9 mouse cellular contexts compared by ENCODE assay signal in genomic region chr4:133050837-133051549, GRCm38 (mm10). TPM values are rescaled to one million over a fixed set of nuclear protein-coding genes. Genes with fewer than 3 reads are reported as not detected.
DNase-seq lines count a peak whose midpoint lies in the region; ATAC-seq lines count a peak whose summit lies in the region.
"Had no signal": no experiment of that assay in that cellular context is flagged by ENCODE, and none has a peak within 500 bp of the region (broad histone marks: within the 10 kb centered on the region; RNA-seq: fewer than 3 reads in every experiment).

No protein-coding gene starts in this region.

- H3K4me2 ChIP-seq in heart, embryonic 11.5 days = peak overlapping the region; percentile 25; the same call in 1 of the 2 replicates
- H3K4me2 ChIP-seq in embryonic facial prominence, embryonic 13.5 days = peak overlapping the region; percentile 53

- H3K4me1 ChIP-seq in heart, embryonic 11.5 days (ENCODE audit: control insufficient read depth, insufficient read depth, low read length) = peaks cover 90% of the 10 kb centered on the region
- peaks cover 100% of the 10 kb centered on the region for H3K4me1 ChIP-seq in embryonic facial prominence, embryonic 13.5 days
- H3K4me1 ChIP-seq in megakaryocyte, embryonic 14.5 days = peaks cover 100% of the 10 kb centered on the region

- no peak overlapping the region for H3K4me3 ChIP-seq in heart, embryonic 11.5 days (ENCODE audit: low read depth, low read length)
- no peak overlapping the region for H3K4me3 ChIP-seq in embryonic facial prominence, embryonic 13.5 days
- peak overlapping the region; percentile 77 for H3K4me3 ChIP-seq in megakaryocyte, embryonic 14.5 days (replicated peaks)

- no peak for DNase-seq in heart, postnatal 4 days
- DNase-seq in CD4-positive helper T cell, adult 2 months (ENCODE audit: low read depth, low spot score) = peak; percentile 59
- no peak for DNase-seq in urinary bladder, postnatal 36 days (ENCODE audit: low spot score in 2 of 2)
- no peak for DNase-seq in thymus, postnatal 4 days
- DNase-seq in embryo, embryonic 10.5 days (ENCODE audit: low spot score) = no peak

- no peaks in the 10 kb centered on the region for H3K27me3 ChIP-seq in heart, embryonic 11.5 days (ENCODE audit: control insufficient read depth, insufficient read depth, low read length)
- H3K27me3 ChIP-seq in embryonic facial prominence, embryonic 13.5 days = no peaks in the 10 kb centered on the region
- no peaks in the 10 kb centered on the region for H3K27me3 ChIP-seq in megakaryocyte, embryonic 14.5 days (replicated peaks)

- peak overlapping the region; percentile 52; the same call in 1 of the 2 replicates for H3K9ac ChIP-seq in heart, embryonic 11.5 days (ENCODE audit: low read depth, low read length)
- peak overlapping the region; percentile 60 for H3K9ac ChIP-seq in embryonic facial prominence, embryonic 13.5 days

- no peaks in the 10 kb centered on the region for H3K9me3 ChIP-seq in heart, embryonic 11.5 days (replicated peaks; ENCODE audit: control insufficient read depth, low read length)
- no peaks in the 10 kb centered on the region for H3K9me3 ChIP-seq in embryonic facial prominence, embryonic 13.5 days
- H3K9me3 ChIP-seq in megakaryocyte, embryonic 14.5 days = no peaks in the 10 kb centered on the region
- H3K9me3 ChIP-seq: G1E had no signal

- H3K36me3 ChIP-seq in heart, embryonic 11.5 days (ENCODE audit: control insufficient read depth, insufficient read depth, low read length) = no peaks in the 10 kb centered on the region
- peaks cover 15% of the 10 kb centered on the region for H3K36me3 ChIP-seq in embryonic facial prominence, embryonic 13.5 days
- H3K36me3 ChIP-seq in megakaryocyte, embryonic 14.5 days (replicated peaks; ENCODE audit: low read length) = peaks cover 96% of the 10 kb centered on the region

- 76% methylated on average over 6 of the region's 6 CpGs for WGBS in heart, embryonic 11.5 days (ENCODE audit: insufficient replicate concordance)
- 82% methylated on average over 6 of the region's 6 CpGs for WGBS in embryonic facial prominence, embryonic 13.5 days

- ATAC-seq in heart, embryonic 11.5 days (replicated peaks; ENCODE audit: insufficient number of reproducible peaks, low FRiP score, low TSS enrichment) = no peak
- ATAC-seq in embryonic facial prominence, embryonic 13.5 days (ENCODE audit: insufficient number of reproducible peaks, insufficient read depth, low FRiP score, low TSS enrichment, low read depth) = no peak

- 0 out of 2 replicates have a peak overlapping the region, but pooled peaks have one; percentile 86 for H3K27ac ChIP-seq in heart, embryonic 11.5 days (ENCODE audit: low read depth, low read length)
- peak overlapping the region; percentile 96 for H3K27ac ChIP-seq in embryonic facial prominence, embryonic 13.5 days

RNA-seq across cellular contexts. Expression of gene Ahdc1, which starts 39.9 kb away (rescaled TPM):
- polyA plus RNA-seq in heart, embryonic 11.5 days (2014; fragmentation: Nextera tagmentation; extraction: Ambion mirVana) = 7.0 and 9.1 TPM in 2 replicates
- 10 to 100 TPM; 41.1 to 48.7 TPM for total RNA-seq in heart, postnatal 4 days (2021)
- 12.8 and 14.3 TPM in 2 replicates for polyA plus RNA-seq in embryonic facial prominence, embryonic 13.5 days (2015; fragmentation: Nextera tagmentation; extraction: Ambion mirVana)
- polyA plus RNA-seq in megakaryocyte, embryonic 14.5 days (2012; ENCODE audit: insufficient read depth, low replicate concordance) = 42.4 and 114 TPM in 2 replicates
